Mouse (Mus musculus) neural tube, embryonic 11.5 days (tissue): ENCODE measurements around the gene Sept1. TPM values are rescaled to one million over a fixed set of nuclear protein-coding genes. Genes with fewer than 3 reads are reported as not detected.

Source experiments
- ATAC-seq: fragments of 200-750 bp; cut with Nextera tagmentation; 2 replicates; pipeline ENCODE4 v1.8.0; 2017; ENCODE audit warnings: moderate number of reproducible peaks, mild to moderate bottlenecking, moderate TSS enrichment, moderate library complexity; ENCODE audit not compliant: insufficient read depth, low FRiP score, low TSS enrichment
- DNase-seq: peaks from one replicate; pipeline ENCODE4 v3.0.0-alpha.2; 2015; ENCODE audit warnings: low spot score
- H3K27ac ChIP-seq: fragments of 300-500 bp; sonication (generic); 2 replicates; pipeline ENCODE4 v1.5.1; 2014; ENCODE audit warnings: low read depth, mild to moderate bottlenecking, low read length
- H3K27me3 ChIP-seq: fragments of 300-500 bp; sonication (generic); 2 replicates; pipeline ENCODE4 v1.6.1; 2014; ENCODE audit warnings: mild to moderate bottlenecking, low read length, mixed read lengths; ENCODE audit not compliant: control insufficient read depth, insufficient read depth
- H3K36me3 ChIP-seq: fragments of 300-500 bp; sonication (generic); 2 replicates; pipeline ENCODE4 v1.6.1; 2014; ENCODE audit warnings: mild to moderate bottlenecking, low read length, moderate library complexity, mixed read lengths; ENCODE audit not compliant: control insufficient read depth, insufficient read depth
- H3K4me1 ChIP-seq: fragments of 300-500 bp; sonication (generic); 2 replicates; pipeline ENCODE4 v1.6.1; 2014; ENCODE audit warnings: low read length, mixed read lengths; ENCODE audit not compliant: control insufficient read depth, insufficient read depth
- H3K4me2 ChIP-seq: fragments of 300-500 bp; sonication (generic); 2 replicates; pipeline ENCODE4 v1.6.1; 2014; ENCODE audit warnings: low read depth, mild to moderate bottlenecking, moderate library complexity
- H3K4me3 ChIP-seq: fragments of 300-500 bp; sonication (generic); 2 replicates; pipeline ENCODE4 v1.5.1; 2014; ENCODE audit warnings: low read depth, low read length
- H3K9ac ChIP-seq: fragments of 300-500 bp; sonication (generic); 2 replicates; pipeline ENCODE4 v1.6.1; 2014; ENCODE audit warnings: mild to moderate bottlenecking, low read length
- H3K9me3 ChIP-seq: fragments of 300-500 bp; sonication (generic); 2 replicates; pipeline ENCODE4 v1.6.1; 2016; ENCODE audit warnings: low read length; ENCODE audit not compliant: control insufficient read depth
- WGBS: fragments of 180-500 bp; shearing (Covaris S2); extraction: QIAGEN DNeasy Blood & Tissue Kit; methylation state at CpG from one replicate; pipeline ENCODE4 v1.1.7; 2014; 5-methylcytosine and 5-hydroxymethylcytosine counted together
- polyA plus RNA-seq: library from polyadenylated mRNA; unstranded; fragments of >200 nt; fragmentation: Nextera tagmentation; extraction: Ambion mirVana; gene quantifications from 2 replicates; pipeline ENCODE4 v1.2.1, GENCODE M21; 2014

Sept1 gene
- polyA plus RNA-seq, 1 experiment from 2014 or later, result 22.0 TPM

DNA sequence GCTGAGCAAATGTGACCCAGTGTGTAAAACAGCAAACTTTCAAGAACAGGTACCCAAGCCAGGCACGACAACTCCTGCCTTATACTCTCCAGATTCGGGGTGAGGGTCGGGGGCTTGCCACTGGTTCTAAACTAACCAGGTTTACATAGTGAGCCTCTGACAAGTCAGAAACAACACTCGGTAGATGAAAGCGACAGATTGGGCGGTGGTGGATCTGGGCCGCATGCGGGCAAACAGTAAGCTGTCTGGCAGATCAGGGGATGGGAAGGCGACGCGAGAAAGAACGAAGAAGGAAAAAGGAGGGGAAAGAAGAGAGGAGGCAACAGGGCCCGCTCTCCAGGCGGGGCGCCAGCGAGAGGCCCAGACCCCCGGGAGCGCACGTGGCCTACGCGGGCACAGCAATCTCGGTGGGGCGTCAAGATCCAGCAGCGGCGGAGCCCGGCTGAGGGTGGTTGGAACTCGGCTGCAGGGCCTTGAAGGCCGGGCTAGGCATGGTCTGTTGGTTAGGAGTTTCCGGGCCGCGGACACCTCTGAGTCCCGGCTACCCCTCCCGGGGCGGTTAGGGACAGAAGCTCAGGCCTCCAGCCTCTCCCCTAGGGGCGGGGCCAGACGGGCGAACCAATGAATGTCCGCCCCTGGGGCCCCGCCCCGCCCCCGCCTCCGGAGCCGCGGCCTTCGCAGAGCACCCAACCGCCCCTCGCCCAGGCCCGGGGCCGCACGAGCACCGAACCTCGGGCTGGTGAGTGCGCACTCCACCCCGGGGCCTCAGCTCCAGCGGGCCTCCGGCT, 11.1 kb upstream of the Sept1 start, which contains the start of gene Zfp771:
Zfp771 (plus strand) TSS at position 405 of the 788 bp plus-strand sequence.
- peak; percentile 96 for DNase-seq
- 2% methylated on average over 47 of the region's 56 CpGs for whole genome bisulfite sequencing

DNA sequence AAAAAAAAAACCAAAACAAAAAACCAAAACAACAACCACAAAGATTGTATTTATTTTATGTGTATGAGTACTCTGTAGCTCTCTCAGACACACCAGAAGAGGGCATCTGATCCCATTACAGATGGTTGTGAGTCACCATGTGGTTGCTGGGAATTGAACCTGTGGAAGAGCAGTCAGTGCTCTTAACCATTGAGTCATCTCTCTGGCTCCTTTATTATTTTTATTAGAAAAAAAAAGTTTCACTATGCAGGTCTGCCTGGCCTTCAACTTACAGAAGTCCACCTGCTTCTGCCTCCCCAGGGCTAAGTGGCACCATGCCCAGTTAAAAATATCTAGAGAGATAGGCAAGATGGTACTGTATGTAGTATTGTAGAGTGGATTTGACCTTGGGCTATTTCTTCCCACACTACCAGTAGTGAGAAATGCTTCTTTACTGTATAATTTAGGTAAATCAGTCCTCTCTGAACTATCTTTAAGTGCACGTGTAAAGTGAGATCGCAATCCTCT, 10.5 kb upstream of the Sept1 start:
- peak overlapping the region; percentile 72 for H3K4me2 ChIP-seq
- H3K36me3 ChIP-seq, result peaks cover 3% of the 10 kb centered on the region
- DNase-seq, result no peak
- no peaks in the 10 kb centered on the region for H3K27me3 ChIP-seq
- no peaks in the 10 kb centered on the region for H3K9me3 ChIP-seq
- WGBS, result 42% methylated on average over 2 of the region's 2 CpGs
- peaks cover 14% of the 10 kb centered on the region for H3K4me1 ChIP-seq
- no peak overlapping the region for H3K9ac ChIP-seq
- peak overlapping the region; percentile 77 for H3K27ac ChIP-seq
- H3K4me3 ChIP-seq, result peak overlapping the region; percentile 67
- ATAC-seq, result no peak

More for the DNA sequence above, 11.1 kb upstream of the Sept1 start, which contains the start of gene Zfp771:
- peak within 1 kb of the TSS; percentile 67 for H3K4me3 ChIP-seq
- H3K27me3 ChIP-seq, result no peaks in the 10 kb centered on the region
- peaks cover 14% of the 10 kb centered on the region for H3K4me1 ChIP-seq
- peaks cover 3% of the 10 kb centered on the region; the same call in 1 of the 2 replicates for H3K36me3 ChIP-seq
- H3K27ac ChIP-seq, result peak within 1 kb of the TSS; percentile 77
- H3K9me3 ChIP-seq, result no peaks in the 10 kb centered on the region
- H3K4me2 ChIP-seq, result peak within 1 kb of the TSS; percentile 72
- ATAC-seq, result peak; percentile 93
- H3K9ac ChIP-seq, result peak within 1 kb of the TSS; percentile 85

DNA sequence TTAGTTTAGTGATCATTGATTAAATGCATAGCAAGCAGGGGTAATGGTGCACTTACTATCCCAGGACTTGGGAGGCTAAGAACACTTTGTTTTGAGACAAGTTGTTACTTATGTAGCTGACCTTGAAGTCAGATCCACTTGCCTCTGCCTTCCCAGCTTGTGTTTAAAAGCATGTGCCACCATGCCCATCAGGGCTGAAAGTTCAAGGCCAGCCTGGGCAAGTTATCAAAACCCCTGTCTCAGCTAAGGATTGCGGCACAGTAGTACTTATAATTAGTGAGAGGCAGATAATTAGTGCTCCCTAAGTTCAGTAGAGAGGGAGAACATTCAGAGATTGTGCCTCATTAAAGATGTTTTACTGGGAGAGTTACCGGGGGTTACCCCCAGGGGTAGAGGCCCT, 1.8 kb upstream of the Sept1 start:
- peaks cover 29% of the 10 kb centered on the region for H3K36me3 ChIP-seq

DNA sequence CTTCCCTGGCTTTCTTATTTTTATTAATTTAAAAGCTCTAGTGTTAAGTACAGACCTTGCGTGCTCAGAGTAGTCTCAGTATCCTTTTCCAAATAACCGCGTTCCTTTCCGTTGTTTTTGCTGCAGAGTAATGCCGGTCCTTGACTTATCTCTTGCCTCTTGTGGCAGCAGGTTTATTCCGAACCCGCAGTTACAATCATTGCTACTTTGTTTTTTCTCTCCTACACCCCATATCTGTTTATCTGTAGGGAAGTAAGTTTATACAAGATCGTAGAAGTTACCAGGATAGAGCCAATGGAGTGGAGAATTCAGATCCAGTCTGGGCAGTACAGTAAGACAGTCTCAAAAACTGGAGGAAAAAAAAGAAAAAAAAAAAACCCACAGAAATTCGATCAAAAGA, 835 bp upstream of the Sept1 start:
- Histone ChIP-seq H3K9ac (peak overlapping the region; percentile 95), H3K36me3 (peaks cover 32% of the 10 kb centered on the region), H3K4me3 (peak overlapping the region; percentile 94), H3K27me3 (no peaks in the 10 kb centered on the region), H3K4me1 (peaks cover 21% of the 10 kb centered on the region), H3K27ac (peak overlapping the region; percentile 98), H3K9me3 (no peaks in the 10 kb centered on the region), H3K4me2 (peak overlapping the region; percentile 82)
- no peak for ATAC-seq
- DNase-seq, result no peak
- WGBS, result 8% methylated on average over 9 of the region's 9 CpGs

More for the DNA sequence above, 1.8 kb upstream of the Sept1 start:
- ATAC-seq (no peak), DNase-seq (no peak)
- 100% methylated on average over 2 of the region's 2 CpGs for WGBS
- H3K9me3 ChIP-seq, result no peaks in the 10 kb centered on the region
- H3K27me3 ChIP-seq, result no peaks in the 10 kb centered on the region
- peak overlapping the region; percentile 94; the same call in 1 of the 2 replicates for H3K4me3 ChIP-seq
- no peak overlapping the region for H3K9ac ChIP-seq
- no peak overlapping the region for H3K27ac ChIP-seq
- H3K4me1 ChIP-seq, result peaks cover 21% of the 10 kb centered on the region
- peak overlapping the region; percentile 82; the same call in 1 of the 2 replicates for H3K4me2 ChIP-seq

DNA sequence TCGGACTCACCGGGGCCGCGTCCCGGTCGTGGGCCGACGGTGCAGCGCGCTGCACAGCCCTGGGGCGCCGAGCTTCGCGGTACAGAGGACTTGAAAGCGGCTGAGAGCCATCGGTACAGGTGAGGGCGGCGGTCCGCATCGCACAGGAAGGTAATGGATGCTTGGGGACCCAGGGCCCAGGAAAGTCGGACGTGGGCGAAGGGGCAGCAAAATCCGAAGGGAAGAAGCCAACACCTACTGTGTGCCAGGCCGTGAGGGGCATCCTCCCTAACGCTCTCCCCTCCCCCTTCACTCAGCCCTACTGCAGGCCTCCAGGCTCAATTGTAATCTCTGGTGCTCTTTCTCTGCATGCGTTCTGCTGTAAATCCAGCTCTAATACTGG, 429 bp upstream of the Sept1 start:
- Histone ChIP-seq H3K4me2 (peak overlapping the region; percentile 82), H3K27me3 (no peaks in the 10 kb centered on the region), H3K9me3 (no peaks in the 10 kb centered on the region), H3K27ac (peak overlapping the region; percentile 98), H3K4me3 (peak overlapping the region; percentile 94), H3K9ac (peak overlapping the region; percentile 95), H3K4me1 (peaks cover 21% of the 10 kb centered on the region), H3K36me3 (peaks cover 32% of the 10 kb centered on the region)
- WGBS, result 0% methylated on average over 27 of the region's 27 CpGs
- DNase-seq, result no peak
- peak; percentile 52 for ATAC-seq

DNA sequence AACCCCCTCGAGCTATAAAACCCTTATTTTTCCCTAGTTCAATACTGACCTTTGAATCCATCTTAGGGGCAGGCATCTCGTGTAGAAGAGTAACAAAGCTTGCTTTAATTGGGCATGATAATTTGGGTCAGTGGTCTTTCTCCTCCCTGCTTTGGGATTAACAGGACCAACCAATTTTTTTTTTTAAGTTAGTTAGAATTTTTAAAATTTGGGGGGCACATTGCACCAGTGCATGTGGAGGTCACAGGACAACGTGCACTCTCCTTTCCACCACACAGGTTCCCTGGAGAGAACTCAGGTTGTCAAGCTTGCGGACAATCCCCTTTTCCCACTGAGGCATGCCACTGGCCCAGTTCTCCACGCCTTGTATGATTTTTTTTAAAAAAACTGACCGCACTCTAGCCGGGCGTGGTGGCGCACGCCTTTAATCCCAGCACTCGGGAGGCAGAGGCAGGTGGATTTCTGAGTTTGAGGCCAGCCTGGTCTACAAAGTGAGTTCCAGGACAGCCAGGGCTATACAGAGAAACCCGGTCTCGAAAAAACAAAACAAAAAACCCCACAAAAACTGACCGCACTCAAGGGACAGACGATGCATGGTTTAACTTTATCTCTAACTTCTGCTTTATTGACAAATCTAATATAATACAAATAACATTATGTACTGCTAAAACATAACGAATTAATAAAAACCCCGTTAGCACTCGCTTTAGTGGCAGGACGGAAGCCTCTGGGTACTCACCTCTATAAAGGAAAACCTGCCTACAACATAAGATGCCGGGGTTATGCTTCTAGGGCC, 906 bp downstream of the Sept1 start:
- peaks cover 24% of the 10 kb centered on the region for H3K36me3 ChIP-seq
- H3K4me2 ChIP-seq, result peak overlapping the region; percentile 82
- WGBS, result 9% methylated on average over 20 of the region's 20 CpGs
- peaks cover 21% of the 10 kb centered on the region for H3K4me1 ChIP-seq
- H3K9me3 ChIP-seq, result no peaks in the 10 kb centered on the region
- peak overlapping the region; percentile 95 for H3K9ac ChIP-seq
- ATAC-seq (no peak), DNase-seq (no peak)
- peak overlapping the region; percentile 98 for H3K27ac ChIP-seq
- no peaks in the 10 kb centered on the region for H3K27me3 ChIP-seq
- H3K4me3 ChIP-seq, result peak overlapping the region; percentile 94

DNA sequence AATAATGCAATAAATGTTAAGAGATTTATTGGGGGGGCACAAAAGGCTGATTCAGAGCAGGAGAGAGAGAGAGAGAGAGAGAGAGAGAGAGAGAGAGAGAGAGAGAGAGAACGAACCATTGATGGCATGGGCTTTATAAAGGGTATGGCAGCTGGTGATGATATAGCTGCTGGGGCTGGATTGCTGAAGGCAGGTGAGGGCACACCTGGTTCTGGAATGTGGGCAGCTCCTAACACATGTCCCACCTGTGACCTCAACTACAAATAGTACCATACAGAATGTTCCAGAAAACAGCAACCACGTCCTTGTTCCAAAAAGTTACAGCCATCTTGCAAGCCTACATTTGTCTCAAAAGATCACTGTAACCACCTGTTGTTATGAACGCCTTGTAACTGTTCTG, 1.6 kb downstream of the Sept1 start:
- ATAC-seq, result no peak
- H3K36me3 ChIP-seq, result peaks cover 17% of the 10 kb centered on the region
- WGBS, result 83% methylated on average over 3 of the region's 3 CpGs

DNA sequence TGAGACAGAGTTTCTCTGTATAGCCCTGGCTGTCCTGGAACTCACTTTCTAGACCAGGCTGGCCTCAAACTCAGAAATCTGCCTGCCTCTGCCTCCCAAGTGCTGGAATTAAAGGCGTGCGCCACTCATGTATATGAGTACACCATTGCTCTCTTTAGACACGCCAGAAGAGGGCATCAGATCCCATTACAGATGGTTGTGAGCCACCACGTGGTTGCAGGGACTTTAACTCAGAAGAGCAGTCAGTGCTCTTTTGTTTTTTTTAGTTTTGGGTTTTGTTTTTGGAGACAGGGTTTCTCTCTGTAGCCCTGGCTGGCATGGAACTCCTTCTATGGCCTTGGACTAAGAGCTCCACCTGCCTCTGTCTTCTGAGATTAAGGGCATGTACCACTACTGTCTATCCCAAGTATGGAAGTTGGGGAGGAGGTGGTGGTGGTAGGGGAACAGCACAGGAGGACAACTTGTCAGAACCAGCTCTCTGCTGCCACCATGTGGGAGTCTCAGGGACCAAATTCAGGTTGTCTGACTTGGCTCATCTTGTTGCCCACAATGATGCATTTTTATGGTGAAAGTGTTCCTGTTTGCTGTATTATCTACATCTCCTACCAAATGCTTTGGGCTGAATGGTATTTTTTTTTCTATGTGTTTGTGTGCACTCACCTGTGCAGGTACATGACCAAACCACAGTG, 4.2 kb downstream of the Sept1 start:
- Histone ChIP-seq H3K36me3 (peaks cover 4% of the 10 kb centered on the region), H3K27me3 (no peaks in the 10 kb centered on the region), H3K27ac (no peak overlapping the region), H3K4me1 (peaks cover 14% of the 10 kb centered on the region), H3K9me3 (no peaks in the 10 kb centered on the region), H3K4me3 (no peak overlapping the region), H3K9ac (no peak overlapping the region), H3K4me2 (no peak overlapping the region)
- peak; percentile 72 for DNase-seq
- WGBS, result 64% methylated on average over 4 of the region's 4 CpGs
- no peak for ATAC-seq

More for the DNA sequence above, 1.6 kb downstream of the Sept1 start:
- peak overlapping the region; percentile 94 for H3K4me3 ChIP-seq
- H3K27ac ChIP-seq, result no peak overlapping the region
- peak overlapping the region; percentile 82 for H3K4me2 ChIP-seq
- H3K9ac ChIP-seq, result peak overlapping the region; percentile 95
- peaks cover 21% of the 10 kb centered on the region for H3K4me1 ChIP-seq
- DNase-seq, result no peak
- H3K9me3 ChIP-seq, result no peaks in the 10 kb centered on the region
- H3K27me3 ChIP-seq, result no peaks in the 10 kb centered on the region
